ENCODE assay signal across 1 mouse cellular context in genomic region chr17:46015967-46016366, GRCm38 (mm10).
A peak's percentile ranks its signal among the peaks of the same experiment; 100 is the strongest.
TF ChIP-seq lines count a peak whose summit lies in the region.

No protein-coding gene starts in this region.

TF ChIP-seq in myocyte, 11 proteins besides CTCF, POLR2A, EP300 and RAD21 (continued from another document):
- peak; percentile 99 for TF ChIP-seq POLR2AphosphoS2 (IDR thresholded peaks at IDR 0.05; ENCODE audit: insufficient read length, low read depth)
- TF ChIP-seq E2F4 (IDR thresholded peaks at IDR 0.05; ENCODE audit: insufficient read depth), result no peak
- no peak for TF ChIP-seq REST (IDR thresholded peaks at IDR 0.05; ENCODE audit: insufficient read depth, insufficient read length)
- TF ChIP-seq MYOD1 (IDR thresholded peaks at IDR 0.05; ENCODE audit: control insufficient read depth in 1 of 3, insufficient read length in 2 of 3, low read depth in 2 of 3), result peak in 1 of 3 experiments; percentile 34
